Mouse (Mus musculus): ENCODE measurements at regions not wholly inside any gene's neighbourhood (a gene's known extent, or its start where the extent isn't known, plus 50 kb on each side); places are given as distances from the start of the nearest gene placed in this dataset.
A peak's percentile ranks its signal among the peaks of the same experiment; 100 is the strongest.

DNA sequence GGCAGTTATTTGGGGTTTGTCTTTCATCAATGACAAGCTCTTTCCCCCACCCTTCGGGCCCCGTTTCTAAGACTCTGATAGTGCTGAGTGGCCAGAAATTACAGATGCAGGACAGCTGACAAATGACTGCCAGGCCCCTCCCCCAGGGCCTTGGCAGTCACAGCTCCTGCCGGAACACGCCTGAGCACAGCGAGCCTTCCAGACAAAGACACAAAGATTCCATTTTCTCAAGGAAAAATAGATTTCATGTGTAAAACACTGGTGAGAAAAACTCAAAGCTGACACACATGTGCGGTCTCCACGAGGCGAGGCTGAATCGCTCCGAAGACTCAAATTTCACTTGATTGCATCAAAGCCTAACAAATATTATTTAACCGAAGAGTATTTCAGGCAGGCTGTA lies 247.6 kb downstream of the Ptprc start:
- DNase-seq (ENCODE audit: low read depth, low spot score), result peak; percentile 44

DNA sequence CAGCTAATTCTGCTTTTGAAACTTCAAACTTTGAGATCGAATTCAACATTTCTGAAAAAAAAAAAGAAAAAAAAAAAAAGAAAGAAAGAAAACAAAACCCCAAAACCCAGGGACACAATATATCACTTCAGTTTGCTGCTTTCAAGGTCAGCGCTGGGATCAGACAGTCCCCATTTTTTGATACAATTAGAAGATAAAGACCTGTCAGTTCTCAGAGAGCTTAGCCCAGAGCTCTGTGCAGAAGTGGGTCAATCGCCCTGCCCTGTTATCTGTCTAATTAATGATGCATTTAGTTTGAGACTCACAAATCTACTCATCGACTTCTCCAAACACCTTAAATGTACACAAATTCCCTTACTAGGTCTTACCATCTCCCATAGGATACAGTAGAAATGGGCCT lies 249.2 kb downstream of the Ptprc start:
- peak; percentile 57 for DNase-seq (ENCODE audit: low read depth, low spot score)

DNA sequence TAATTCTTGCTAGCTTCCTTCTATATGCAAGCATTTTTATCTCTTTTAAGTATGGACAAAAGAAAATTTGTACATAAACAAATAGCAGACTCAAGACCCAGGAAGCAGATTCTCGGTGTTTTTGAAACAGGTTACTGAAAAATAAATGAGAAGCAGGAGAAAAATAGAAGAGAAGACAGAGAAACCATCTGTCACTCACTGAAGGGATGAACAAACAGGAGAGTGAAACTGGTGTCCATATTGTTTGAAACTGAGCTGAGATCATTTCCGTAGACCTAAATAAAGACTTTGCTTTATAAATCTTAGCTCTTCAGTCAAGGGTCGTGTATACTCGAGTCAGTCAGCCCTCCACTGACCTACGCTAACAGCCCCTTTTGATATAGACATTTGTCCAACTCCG lies 251.4 kb downstream of the Ptprc start:
- DNase-seq (ENCODE audit: low read depth, low spot score), result no peak

DNA sequence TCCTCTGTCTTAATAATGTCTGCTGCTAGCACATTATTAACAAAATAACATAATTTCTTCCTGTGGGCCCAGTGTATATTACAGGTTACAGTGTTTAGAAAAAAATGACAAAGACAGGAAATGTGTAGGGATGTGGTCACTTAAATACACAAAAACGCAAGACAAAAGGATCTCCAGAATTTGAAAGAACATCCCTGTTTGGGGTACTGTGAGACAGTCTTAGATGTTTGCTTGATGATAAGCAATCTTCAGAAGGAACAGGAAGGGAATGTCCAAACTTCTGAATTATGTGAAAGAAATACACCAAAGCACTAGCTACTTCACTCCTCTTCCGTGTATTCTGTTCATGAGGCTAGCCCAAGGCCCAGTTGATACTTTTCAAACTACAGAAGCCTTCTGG lies 251.8 kb downstream of the Ptprc start:
- no peak for DNase-seq (ENCODE audit: low read depth, low spot score)

DNA sequence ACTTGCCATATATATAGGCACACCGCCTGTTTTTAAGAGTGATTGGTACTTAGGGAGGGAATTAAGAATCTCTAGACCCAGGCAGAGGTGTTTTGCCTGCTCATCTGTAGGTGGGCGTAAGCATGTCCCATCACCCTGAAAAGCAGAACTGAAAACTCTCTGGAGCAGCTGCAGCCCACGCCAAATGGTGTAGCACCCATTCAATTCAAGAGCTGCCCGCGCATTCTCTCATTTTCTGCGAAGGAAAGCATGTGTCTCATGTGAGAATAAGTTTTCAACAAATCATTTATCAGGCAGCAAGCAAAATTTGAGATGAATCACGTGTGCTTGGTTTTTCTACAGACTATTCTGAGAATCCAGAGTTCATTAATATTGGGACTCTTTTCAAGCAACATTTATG lies 252.7 kb downstream of the Ptprc start:
- no peak for DNase-seq (ENCODE audit: low read depth, low spot score)

DNA sequence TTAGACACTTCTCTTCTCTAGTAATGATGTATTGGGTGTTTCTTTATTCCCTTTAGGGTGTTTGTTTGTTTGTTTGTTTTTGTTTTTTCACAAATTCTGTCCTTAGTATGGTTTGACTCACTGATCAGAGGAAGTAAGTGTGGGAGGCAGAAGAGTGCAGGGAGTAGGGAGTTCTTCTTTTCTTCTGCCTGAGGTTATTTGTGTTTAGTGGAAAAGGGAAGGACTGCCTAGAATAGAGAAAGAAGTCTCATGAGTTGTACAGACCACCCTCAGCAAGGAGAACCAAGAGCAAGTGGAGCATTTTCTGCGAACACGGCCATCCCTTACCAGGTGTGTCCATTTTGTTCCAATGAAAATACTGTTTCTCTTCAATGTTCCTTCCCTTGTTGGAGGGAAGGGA lies 253.9 kb downstream of the Ptprc start:
- DNase-seq (ENCODE audit: low read depth, low spot score), result no peak

DNA sequence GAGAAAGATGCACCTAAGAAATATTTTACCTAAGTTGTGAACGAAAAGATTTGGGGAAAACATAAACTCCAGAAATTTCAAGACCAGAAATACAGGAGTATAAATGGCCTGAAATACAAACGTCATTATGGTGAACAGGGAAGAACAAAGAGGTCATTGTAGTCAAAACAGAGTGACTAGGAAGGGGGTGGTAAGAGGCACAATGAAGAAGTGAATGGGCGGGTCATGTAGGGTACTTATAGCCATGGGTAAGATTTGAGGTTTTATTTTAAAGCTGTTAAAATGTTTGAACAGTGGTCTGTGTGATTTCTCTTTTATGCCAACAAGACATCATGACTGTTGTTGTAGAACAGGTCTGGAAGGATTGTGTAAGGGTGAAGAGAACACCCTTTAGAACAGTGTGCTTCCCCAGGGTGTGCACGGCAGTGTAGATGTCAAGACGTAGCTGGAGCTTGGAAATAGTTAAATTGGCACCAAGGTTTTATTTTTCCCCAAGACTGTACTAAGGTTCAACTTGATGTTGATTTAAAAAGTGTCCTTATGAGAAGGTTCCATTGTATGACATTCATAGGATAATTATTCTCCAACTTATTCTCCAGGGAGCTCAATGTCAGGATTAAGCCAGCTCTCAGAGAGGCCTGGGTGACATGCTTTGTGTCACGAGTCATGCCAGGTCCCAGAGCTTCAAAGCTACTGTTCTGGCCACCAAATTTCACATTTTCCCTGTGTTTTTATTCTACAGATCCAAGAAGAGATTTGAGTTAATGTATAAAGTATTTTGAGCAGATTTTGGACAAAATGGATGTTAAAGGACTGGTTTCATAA lies 255.6 kb downstream of the Ptprc start:
- no peak for DNase-seq (ENCODE audit: low read depth, low spot score)

DNA sequence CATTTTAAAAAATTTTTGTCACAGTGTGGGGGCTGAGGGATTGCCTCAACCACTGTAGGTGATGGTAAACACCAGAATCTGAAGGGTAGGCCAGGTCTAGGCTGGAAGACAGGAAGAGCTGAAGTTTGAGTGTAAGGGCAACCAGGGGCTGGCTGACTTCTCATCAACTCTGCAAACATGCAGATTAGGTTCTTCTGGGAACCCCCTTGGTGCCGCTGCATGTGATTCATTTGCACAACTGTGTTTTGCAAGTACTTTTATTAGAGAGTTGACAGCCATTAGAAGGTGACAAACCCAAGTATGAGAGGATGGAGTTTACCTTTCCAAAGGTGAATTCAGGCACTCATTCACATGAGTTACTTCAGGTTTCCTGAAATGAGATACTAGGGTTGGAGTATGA lies 258.1 kb downstream of the Ptprc start:
- no peak for DNase-seq (ENCODE audit: low read depth, low spot score)

DNA sequence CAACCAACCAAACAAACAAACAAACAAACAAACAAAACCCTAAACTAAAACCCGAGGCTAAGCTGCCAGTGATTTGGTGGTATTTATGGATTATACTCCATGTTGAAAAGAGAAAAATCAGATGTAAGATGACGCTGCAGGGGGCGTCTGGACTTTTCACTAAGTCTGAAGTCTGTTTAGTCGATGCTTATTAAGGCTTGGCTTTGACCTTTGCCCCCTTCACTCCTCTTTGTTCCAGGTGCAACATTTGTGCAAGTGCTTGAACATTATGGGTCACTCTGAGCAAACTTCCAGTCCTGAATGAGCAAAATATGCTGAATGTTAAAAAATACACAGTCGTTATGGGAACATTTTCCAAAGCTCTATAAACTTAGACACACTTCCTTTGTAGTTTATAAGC lies 268.6 kb downstream of the Ptprc start:
- DNase-seq (ENCODE audit: low read depth, low spot score), result no peak

DNA sequence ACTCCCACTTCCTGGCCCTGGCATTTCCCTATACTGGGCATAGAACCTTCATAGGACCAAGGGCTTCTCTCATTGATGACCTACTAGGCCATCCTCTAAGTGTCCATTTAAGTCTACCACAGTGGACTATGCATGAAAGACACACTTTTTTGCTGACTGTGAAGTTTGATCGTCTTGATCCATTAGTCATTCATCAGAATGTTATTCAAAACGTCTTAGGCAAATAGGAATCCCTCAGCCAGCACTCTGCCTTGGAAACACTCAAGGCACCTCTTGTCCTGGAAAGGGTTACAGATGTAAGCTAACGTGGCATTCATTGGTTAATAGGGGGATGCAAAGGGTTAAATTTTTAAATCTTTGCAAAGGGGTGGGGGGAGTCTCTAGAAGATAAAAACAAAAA lies 269.0 kb downstream of the Ptprc start:
- no peak for DNase-seq (ENCODE audit: low read depth, low spot score)

DNA sequence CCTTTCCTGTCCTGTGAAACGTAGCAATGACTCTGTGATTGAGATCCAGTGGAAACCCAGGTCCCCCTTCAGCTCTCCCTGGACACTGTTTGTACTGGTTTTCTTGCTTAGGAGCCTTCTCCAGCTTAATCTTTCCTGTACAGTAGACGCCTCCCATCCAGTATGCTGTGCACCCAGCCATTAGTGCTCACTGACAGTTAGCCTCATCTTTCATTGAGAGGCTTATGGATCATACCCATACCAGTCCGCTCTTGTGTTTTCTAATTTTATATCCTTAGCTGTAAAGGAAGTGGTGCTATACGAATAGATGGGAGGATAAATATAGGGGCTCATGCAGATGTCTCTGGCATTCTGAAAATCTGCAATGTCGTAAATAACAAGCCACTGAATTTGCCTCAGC lies 269.9 kb downstream of the Ptprc start:
- no peak for DNase-seq (ENCODE audit: low read depth, low spot score)

DNA sequence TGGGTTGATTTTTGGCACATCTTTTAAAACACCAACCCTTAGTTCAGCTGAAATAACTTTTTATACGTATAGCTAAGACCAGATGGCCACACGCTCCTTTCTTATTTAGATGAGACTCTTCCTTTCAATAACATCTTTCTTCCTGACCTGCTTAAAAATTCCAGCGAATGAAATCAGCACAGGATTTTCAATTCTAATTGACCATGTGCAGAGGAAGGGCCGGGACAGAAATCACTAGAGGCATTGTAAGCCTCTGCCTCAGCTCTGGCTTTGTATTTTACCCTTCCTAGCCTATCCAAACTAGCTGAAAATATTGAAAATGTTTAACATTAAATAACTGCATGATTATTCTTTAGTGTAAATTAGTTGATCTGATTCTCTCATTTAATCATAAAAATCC lies 272.2 kb downstream of the Ptprc start:
- no peak for DNase-seq (ENCODE audit: low read depth, low spot score)

DNA sequence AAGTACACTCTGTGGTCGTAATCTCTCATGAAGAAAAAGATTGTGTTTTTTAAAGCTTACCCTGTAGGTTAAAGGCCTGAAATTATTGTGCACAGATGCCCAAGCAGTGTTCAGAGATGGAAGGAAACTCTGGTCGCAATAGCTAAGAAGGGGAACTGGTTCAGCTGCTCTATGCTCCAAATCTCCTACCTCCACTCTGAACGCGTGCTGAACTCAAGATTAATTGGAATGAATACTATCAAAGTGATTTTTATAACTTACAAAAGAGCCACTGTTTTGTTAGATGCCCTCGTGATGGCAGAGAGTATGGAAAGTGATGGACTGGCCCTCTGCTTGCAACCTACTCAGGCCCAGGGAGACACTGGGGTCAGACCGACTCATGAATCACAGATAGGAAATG lies 272.6 kb downstream of the Ptprc start:
- DNase-seq (ENCODE audit: low read depth, low spot score), result no peak

DNA sequence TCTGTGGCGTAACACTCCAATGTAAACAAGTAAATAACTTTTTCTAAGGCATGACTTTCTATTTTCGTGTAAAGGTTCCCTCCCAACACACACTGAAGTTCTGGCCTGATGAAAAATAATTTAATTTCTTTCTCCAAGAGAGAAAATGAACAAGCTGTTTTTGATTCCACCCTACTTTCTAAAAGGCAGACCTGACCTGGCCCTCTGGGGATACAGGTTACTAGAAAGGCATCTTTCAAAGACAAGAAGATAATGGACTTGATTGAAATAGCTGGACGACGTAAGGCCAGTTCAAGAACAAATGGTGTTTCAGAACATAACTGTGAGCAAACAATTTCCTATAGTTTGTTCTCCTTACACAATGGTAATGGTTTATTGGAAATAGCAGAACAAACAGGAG lies 273.5 kb downstream of the Ptprc start:
- no peak for DNase-seq (ENCODE audit: low read depth, low spot score)

DNA sequence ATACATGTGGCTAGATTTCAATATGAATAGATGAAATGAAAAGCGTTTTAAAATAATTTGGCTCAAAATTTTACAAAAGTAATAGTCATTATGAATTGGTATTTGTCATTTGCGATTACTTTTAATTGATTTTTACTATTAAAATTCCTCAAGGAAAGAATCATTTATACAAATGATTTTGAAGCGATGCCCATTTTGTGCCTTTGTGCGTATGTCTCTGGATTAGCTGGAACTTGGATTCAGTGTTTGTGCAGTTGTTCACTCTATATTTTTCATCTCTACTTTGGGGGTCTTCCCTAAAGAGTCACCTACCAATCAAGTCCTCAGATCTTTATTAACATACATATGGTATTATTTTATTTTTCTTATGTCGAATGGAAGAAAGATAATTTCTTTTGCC lies 274.3 kb downstream of the Ptprc start:
- no peak for DNase-seq (ENCODE audit: low read depth, low spot score)

DNA sequence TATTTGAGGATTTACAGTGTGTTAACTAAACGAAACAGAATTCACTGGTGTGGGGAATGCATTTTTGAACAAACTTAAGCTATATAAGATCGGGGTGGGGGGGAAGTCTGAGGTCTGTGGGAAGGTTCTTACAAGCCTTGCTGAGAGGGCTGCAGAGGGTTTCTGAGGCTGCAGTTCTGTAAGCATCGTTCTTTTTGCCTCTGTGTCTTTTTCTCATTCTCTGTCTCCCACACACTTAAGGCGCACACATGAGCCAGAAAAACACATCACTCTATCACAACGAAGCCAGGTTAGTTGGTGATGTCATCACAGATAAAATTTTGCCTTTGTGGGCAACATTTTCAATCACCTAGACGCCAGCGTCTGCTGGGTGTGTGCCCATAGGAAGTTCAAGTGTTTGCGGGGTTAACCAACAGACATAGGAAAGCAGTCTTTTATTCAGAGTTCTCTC lies 274.9 kb downstream of the Ptprc start:
- DNase-seq (ENCODE audit: low read depth, low spot score), result no peak

DNA sequence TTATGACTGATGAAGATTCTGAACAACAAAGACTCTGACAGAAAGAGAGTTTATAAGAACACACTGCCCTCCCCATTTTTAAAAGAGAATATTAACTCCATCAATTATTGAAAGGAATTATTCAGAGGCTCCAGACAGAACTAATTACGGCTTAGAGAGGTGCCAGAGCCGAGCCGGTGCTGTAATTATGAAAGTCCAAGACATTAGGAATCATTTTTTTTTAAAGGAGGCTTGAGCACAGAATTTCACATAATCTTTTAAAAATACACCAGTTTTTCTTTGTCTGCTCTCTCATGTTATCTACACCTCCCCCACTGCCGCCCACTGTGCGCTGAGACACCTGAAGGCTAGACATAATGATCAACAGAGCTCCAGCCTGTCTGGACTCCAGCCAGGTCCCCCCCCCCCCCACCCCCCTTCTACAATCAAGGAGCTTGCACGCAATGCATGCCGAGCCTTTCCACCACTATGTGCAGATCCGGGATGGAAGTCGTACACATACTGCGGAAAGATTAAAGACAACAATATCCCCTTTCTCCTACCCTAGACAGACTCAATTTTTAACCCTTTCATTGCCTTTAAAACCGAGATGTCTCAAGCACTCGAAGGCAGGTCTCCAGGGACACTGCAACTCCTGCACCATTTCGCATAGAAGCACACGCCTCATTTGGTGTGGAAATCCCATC lies 275.4 kb downstream of the Ptprc start:
- peak; percentile 59 for DNase-seq (ENCODE audit: low read depth, low spot score)

DNA sequence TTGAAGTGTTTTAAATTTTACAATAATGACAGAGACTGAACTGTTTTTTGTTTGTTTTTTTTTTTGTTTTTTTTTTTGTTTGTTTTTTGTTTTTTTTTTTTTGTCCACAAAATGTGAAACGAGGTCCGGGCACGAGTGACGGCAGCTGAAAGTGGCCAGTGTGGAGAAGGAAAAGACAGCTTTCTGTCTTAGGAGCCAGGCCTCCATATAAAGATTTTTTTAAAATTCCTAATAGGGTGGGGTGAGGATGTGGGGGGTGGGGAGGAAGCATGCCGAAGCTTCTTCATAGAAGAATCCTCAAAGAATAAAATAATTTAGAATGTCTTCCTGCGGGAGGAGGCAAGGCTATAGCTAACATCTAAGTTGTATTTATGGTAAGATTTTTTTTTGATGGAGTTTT lies 276.2 kb downstream of the Ptprc start:
- no peak for DNase-seq (ENCODE audit: low read depth, low spot score)

DNA sequence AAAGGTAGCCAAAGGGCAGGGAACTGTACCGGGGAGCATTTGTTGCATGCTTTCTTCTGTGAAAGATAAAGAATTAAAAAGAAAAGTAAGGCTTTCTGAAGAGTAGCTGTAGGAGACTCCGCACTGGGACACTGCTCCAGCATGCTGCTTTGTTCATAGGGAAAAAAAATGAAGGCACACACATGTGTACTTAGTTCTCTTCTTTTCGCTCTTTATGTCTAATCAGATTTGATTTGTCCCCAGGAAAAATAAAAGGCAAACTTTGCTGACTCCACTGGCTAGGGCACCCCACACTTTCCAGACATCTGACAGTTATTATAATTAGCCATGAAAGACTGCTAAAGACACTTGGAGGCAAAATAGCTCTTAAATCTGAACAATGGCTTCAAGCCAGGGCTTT lies 276.6 kb downstream of the Ptprc start:
- DNase-seq (ENCODE audit: low read depth, low spot score), result no peak

DNA sequence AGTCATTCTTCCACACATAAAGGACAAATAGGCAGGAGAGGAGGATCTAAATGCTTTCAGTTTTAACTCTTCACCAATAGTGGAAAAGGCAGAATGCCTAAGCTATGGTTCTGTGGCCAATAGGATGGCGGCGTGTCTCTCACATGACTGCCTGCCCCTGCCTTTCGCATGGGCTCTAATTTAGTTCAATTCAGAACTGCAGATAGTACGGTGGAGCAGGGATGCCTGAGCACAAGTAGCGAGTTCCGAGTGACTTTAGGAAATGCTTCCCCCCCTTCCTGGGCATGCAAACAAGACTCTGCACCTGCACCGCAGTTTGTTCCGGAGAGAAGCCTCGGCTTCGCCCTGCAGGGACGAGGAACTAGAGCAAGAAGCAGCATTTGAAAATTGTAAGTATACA lies 277.1 kb downstream of the Ptprc start:
- DNase-seq (ENCODE audit: low read depth, low spot score), result peak; percentile 71

DNA sequence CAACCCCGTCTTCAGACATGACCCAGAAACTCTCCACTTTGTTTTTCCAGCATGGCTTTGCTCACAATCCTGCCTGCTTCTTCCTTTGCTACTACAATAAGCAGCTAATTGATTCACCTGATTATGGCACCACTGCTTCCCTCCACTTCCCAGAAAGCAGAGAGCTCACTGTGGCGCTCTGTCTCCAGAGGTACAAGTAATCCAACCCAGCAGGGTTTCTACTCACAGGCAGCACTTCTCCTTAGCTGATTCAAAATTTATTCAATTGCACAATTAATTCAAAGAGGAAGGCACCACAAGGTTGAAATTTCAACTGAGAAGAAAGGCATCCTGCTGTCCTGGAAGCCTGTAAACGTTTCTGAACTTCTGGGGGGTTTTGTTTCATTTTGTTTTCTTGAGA lies 293.9 kb downstream of the Ptprc start:
- no peak for DNase-seq (ENCODE audit: low read depth, low spot score)

DNA sequence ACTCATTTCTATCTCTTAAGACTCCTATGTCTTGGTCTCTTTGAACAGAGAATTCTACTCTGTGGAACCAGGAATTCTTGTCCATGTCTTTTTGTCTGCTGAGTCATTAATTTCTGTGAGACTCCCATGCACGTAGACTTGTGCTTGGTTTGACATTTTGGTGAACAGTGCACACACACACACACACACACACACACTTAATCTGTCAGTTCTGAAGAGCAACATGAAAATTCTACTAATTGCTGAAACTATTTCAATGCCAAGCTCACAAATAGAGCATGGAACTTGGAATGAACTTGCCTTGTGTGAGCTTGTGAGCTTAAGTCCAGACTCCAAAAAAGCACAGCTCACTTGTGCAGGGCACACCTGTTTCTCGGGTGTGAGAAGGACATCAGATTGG lies 301.1 kb downstream of the Ptprc start:
- no peak for DNase-seq (ENCODE audit: low read depth, low spot score)

DNA sequence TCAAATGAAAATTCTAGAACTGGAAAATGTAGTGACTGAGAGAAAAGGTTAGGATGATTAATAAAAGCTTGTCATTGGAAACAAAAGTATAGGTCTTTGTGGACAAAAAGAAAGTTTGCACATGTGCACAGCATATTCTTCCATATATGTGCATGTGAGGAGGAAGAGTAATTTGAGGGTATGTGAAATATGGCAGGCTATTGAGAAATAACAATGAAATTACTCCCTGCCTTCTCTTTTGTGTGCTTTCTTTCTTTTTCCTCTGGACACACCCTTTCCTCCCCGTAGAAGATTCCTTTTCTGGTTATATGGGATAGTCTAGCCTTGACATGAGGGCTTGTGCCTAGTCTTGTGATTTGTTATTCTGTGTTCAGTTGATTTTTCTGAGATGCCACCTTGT lies 301.9 kb downstream of the Ptprc start:
- no peak for DNase-seq (ENCODE audit: low read depth, low spot score)
